Mouse (Mus musculus): ENCODE measurements around the gene Eefsec.

Eefsec gene

GRCm38 (mm10) chr6:88446063-88447002 is at the start of gene Eefsec:
Eefsec (minus strand) TSS chr6:88446539.
- ChIA-PET CTCF (interaction anchor here in 2 of 4 experiments (0.6 to 1.5 kb wide), 5 partner anchors 52 to 980 kb away, joined by 3 to 5 read pairs (median 3); no protein-coding TSS in a partner anchor), POLR2A (interaction anchor here (0.6 to 3.8 kb wide), 27 partner anchors 9 to 455 kb away, joined by 3 to 22 read pairs (median 4); partner anchors contain the start of genes Ruvbl1 (in 4 of the 4), Rpn1 (in 1 of the 4), Sec61a1 (in 1 of the 4) and Tpra1 (in 1 of the 4))

DNA sequence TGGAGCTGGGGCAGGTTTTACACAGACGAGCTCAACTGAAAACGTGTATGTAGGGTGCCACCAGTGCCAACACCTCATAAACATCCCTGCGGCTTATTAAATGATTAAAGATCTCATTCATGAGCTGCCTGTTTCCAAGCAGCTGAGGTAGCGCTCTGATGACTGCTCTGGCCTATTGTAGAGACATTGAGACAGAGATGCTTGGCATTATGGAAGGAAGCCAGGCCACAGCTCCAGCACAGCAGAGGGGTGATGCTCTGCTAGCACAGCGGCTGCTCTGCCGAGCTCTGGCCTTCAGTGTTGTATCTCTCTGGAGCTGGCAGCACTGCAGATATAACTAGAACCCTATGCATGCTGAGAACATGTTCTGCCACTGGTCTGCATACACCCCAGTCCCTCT is 47.4 kb upstream of the Eefsec start:
- ChIA-PET CTCF (interaction anchor here in 2 of 4 experiments (0.6 to 0.9 kb wide), 4 partner anchors 10 to 370 kb away, joined by 3 to 5 read pairs (median 3); no protein-coding TSS in a partner anchor), POLR2A (interaction anchor here in 3 of 4 experiments (0.7 to 3.4 kb wide), 14 partner anchors 8 to 369 kb away, joined by 3 to 12 read pairs (median 4); partner anchors contain the start of gene Abtb1 (in 1 of the 3))

DNA sequence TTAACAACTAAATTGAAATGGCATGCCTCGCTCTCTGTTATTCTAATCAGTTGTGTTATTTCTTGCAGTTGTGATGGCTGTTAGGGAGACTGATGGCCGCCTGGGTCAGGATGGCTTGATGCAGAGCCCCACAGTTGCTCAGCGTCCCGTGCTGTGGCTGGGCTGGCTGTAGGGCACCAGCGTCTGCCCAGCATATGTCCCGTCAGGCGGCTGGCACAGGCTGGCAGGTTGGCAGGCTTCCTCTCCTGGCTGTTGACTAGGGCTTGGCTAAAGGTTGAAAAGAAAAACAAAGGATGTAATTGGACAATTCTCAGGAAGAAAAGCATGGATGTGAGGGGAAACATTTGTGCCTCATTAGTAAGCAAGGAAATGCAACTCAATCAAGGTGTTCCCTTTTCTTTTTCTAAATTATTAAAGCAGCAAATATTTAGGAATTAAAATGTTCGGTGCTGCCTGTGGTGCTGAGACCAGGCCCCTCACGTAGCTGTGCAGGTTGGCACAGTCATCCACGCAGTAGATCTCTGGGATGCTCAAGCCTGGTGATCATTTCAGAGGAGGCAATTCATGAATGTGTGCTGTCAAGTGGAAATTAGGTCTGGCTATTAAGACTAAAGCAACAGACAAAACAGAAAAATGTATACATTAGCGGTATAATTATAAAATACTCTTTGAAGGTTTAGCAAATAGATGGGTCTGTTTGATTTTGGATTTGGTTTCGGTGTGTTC is 44.5 kb upstream of the Eefsec start:
- ChIA-PET CTCF (no interaction called here), POLR2A (interaction anchor here in 2 of 4 experiments (0.5 to 3.4 kb wide), 3 partner anchors 9 to 212 kb away, joined by 3 to 12 read pairs (median 8); no protein-coding TSS in a partner anchor)

- ChIA-PET CTCF (no interaction called here), POLR2A (interaction anchor here in 1 of 4 experiments (0.8 to 1.5 kb wide), 3 partner anchors 9 to 23 kb away, joined by 3 to 4 read pairs (median 3); no protein-coding TSS in a partner anchor)
These were observed 43.5 kb upstream of the Eefsec start for GRCm38 (mm10) chr6:88489834-88490233.

GRCm38 (mm10) chr6:88489026-88489425 is 42.7 kb upstream of the Eefsec start:
- ChIA-PET POLR2A (interaction anchor here in 2 of 4 experiments (0.5 to 1.5 kb wide), 6 partner anchors 9 to 364 kb away, joined by 3 to 4 read pairs (median 3); partner anchors contain the start of gene Sec61a1 (in 1 of the 2)), CTCF (interaction anchor here in 3 of 4 experiments (0.5 to 1.3 kb wide), 4 partner anchors 91 to 1154 kb away, joined by 3 to 7 read pairs (median 4); partner anchors contain the start of gene Antxr1 (in 1 of the 3))

DNA sequence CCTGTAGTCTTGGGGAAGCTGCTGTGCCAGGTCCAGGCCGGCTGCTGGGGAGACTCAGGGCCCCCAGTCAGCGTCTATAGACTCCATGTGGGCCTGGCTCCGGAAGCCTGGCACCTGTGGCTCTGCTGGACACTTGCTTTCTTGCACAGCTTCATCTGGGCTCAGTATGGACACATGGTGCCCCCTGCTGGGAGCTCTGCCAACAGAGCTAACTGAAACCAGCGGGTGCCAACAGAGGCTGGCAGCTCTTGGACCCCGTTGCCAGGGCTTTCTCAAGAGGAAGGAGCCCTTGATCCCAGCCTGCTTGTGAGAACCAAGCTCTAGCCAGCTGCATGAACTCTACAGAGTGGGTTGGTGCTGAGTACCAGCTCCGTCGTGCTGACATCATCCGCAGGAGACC is 40.6 kb upstream of the Eefsec start:
- POLR2A ChIA-PET = interaction anchor here in 3 of 4 experiments (0.8 to 1.7 kb wide), 8 partner anchors 9 to 28 kb away, joined by 3 to 6 read pairs (median 4); partner anchors contain the start of gene Ruvbl1 (in 1 of the 3)

GRCm38 (mm10) chr6:88485378-88485777 is 39.0 kb upstream of the Eefsec start:
- CTCF ChIA-PET = interaction anchor here in 1 of 4 experiments (2.3 kb wide), 1 partner anchor 361 kb away, joined by 14 read pairs; no protein-coding TSS in a partner anchor
- POLR2A ChIA-PET = interaction anchor here in 3 of 4 experiments (0.6 to 2.2 kb wide), 5 partner anchors 8 to 1929 kb away, joined by 3 to 11 read pairs (median 3); partner anchors contain the start of gene Tpra1 (in 1 of the 3)

More for the DNA sequence above, 40.6 kb upstream of the Eefsec start:
- CTCF ChIA-PET = interaction anchor here (0.6 to 2.3 kb wide), 8 partner anchors 39 to 545 kb away, joined by 3 to 14 read pairs (median 4); no protein-coding TSS in a partner anchor

DNA sequence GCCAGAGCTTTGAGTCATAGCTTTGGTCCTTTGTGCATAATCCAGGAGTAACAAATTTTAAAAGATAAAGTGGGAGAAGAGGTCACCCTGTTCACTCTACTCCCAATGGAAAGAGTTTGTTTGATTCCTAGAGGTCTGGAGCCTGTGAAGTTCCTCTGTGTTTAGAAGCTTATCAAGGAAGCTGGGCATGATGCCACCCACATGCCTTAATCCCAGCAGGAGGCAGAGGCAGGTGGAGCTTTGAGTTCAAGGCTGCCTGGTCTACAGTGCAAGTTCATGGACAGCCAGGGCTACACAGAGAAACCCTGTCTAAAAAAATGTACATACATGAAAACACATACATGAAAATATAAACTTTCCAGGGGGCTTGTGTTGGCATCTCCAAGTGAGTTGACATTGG is 37.6 kb upstream of the Eefsec start:
- CTCF ChIA-PET = interaction anchor here in 1 of 4 experiments (0.9 kb wide), 1 partner anchor 9 kb away, joined by 5 read pairs; no protein-coding TSS in a partner anchor
- POLR2A ChIA-PET = interaction anchor here in 2 of 4 experiments (0.9 to 2.2 kb wide), 11 partner anchors 8 to 72 kb away, joined by 3 to 12 read pairs (median 4); partner anchors contain the start of genes Ruvbl1 (in 1 of the 2) and Sec61a1 (in 1 of the 2)

DNA sequence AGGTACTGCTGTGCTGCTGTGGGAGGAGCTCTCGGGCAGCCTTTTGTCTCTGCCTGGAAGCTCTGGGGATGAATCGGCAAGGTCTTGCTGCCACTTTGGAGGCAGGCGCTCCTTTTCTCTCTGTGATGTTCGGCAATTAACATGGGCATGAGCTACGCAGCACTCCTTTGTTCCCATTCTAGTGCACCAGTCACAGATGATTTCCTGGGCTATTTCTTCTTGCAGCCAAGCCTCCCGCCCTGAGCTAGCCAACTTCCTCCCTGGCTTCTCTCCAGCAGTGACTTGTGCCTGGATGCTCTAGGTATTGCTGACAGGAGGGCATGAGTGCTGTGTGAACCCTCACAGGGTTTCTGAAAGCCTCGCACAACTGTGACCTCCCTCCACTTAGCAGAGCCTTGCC is 36.8 kb upstream of the Eefsec start:
- ChIA-PET POLR2A (interaction anchor here (0.5 to 2.6 kb wide), 36 partner anchors 9 to 438 kb away, joined by 3 to 16 read pairs (median 3); partner anchors contain the start of genes Ruvbl1 (in 2 of the 4), Sec61a1 (in 2 of the 4), Rab7 (in 1 of the 4) and Rpn1 (in 1 of the 4)), CTCF (interaction anchor here in 3 of 4 experiments (0.5 to 1.2 kb wide), 11 partner anchors 10 to 424 kb away, joined by 3 to 9 read pairs (median 3); partner anchors contain the start of gene Abtb1 (in 1 of the 3))

DNA sequence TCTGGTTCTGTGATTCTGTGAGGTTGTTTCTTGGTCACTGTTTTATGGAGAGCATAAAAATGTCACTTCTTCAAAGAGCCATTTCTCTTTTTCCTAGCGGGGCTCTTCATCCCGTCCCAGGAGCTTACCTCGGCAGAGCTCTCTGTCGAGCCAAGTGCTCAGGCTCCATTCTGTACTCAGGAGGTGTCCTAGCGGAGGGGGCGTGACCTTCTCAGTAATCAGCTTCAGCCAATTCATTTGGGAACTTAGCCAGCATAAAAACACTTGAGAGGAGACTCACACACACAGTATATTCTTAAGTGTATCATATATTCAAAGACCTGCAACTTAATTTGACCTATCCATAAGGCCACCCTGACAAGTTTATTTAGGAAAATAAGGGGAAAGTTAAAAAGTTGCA is 34.1 kb upstream of the Eefsec start:
- ChIA-PET POLR2A (interaction anchor here in 2 of 4 experiments (1.0 to 2.7 kb wide), 8 partner anchors 13 to 238 kb away, joined by 3 to 13 read pairs (median 4); partner anchors contain the start of genes Ruvbl1 (in 2 of the 2) and Eefsec (in 1 of the 2)), CTCF (interaction anchor here in 2 of 4 experiments (0.6 to 1.4 kb wide), 3 partner anchors 356 to 416 kb away, joined by 3 to 10 read pairs (median 3); no protein-coding TSS in a partner anchor)

GRCm38 (mm10) chr6:88469878-88470277 is 23.5 kb upstream of the Eefsec start:
- POLR2A ChIA-PET = no interaction called here

DNA sequence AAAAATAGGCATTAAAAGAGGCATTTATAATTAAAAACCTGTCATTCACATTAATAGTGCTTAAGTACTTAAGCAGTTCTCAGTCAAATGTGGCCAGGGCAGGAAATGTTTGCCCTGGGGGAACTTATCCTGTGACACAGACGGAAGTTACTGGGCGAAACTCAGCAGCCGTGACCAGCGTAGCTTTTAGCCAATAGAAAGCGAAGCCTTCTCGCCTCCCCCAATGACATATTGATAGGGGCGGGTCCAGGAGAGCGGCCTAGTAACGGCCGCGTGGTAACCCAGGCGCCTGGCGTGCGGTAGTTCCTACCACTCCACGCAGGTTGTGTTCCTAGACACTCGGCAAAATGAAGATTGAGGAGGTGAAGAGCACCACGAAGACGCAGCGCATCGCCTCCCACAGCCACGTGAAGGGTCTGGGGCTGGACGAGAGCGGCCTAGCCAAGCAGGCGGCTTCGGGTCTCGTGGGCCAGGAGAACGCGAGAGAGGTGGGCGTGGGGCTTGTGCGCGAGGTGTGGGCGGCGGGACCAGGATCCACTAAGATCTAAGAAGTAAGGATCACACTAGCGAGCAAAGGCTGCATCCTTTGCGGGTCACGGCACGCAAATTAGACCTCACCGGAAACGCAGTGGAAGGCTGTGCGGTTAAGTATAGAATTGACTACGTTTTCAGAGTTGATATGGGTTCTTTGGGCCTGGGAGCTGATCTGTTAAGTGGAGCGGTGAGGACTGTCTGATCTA is 19.0 kb upstream of the Eefsec start, which contains the start of gene Ruvbl1:
Gene Ruvbl1 (plus strand): TSS at position 229 of the 740 bp plus-strand sequence.
- ChIA-PET POLR2A (interaction anchor here (0.6 to 4.1 kb wide), 53 partner anchors 8 to 433 kb away, joined by 3 to 19 read pairs (median 4); partner anchors contain the start of genes Eefsec (in 4 of the 4), Abtb1 (in 1 of the 4), Mcm2 (in 1 of the 4) and Sec61a1 (in 1 of the 4)), CTCF (interaction anchor here in 1 of 4 experiments (0.8 to 1.0 kb wide), 3 partner anchors 28 to 348 kb away, joined by 3 to 5 read pairs (median 3); no protein-coding TSS in a partner anchor)

More at GRCm38 (mm10) chr6:88469878-88470277, 23.5 kb upstream of the Eefsec start:
- CTCF ChIA-PET = interaction anchor here in 1 of 4 experiments (0.5 to 0.8 kb wide), 2 partner anchors 9 to 13 kb away, joined by 3 to 4 read pairs; no protein-coding TSS in a partner anchor

DNA sequence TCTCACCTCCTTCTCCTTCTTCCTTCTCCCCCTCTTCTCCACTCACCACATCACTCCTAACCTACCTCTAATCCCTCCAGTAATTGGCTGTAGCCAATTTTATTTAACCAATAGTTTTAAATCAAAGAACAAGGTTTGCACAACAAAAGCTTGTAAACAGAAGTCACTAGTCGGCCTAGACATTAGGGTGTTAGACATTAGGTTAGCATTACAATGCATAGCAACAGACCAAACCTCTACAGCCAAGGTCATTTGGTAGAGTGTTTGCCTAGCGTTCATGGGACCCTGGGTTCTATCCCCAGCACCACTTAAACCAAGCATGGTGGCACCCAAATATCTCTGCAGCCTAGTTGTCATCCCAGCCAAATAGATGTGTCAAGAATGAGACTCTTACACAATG is 8.2 kb upstream of the Eefsec start:
- ChIA-PET CTCF (interaction anchor here in 1 of 4 experiments (0.6 kb wide), 1 partner anchor 265 kb away, joined by 3 read pairs; no protein-coding TSS in a partner anchor), POLR2A (interaction anchor here in 2 of 4 experiments (0.7 to 2.2 kb wide), 4 partner anchors 11 to 260 kb away, joined by 3 to 9 read pairs (median 6); partner anchors contain the start of genes Ruvbl1 (in 1 of the 2) and Sec61a1 (in 1 of the 2))

GRCm38 (mm10) chr6:88447454-88447853 is 1.1 kb upstream of the Eefsec start:
- ChIA-PET CTCF (interaction anchor here in 2 of 4 experiments (1.0 to 1.5 kb wide), 2 partner anchors 40 to 258 kb away, joined by 3 to 5 read pairs; no protein-coding TSS in a partner anchor), POLR2A (interaction anchor here (0.6 to 3.8 kb wide), 25 partner anchors 10 to 1953 kb away, joined by 3 to 22 read pairs (median 4); partner anchors contain the start of genes Ruvbl1 (in 4 of the 4), Rpn1 (in 1 of the 4), Sec61a1 (in 1 of the 4) and Tpra1 (in 1 of the 4))

DNA sequence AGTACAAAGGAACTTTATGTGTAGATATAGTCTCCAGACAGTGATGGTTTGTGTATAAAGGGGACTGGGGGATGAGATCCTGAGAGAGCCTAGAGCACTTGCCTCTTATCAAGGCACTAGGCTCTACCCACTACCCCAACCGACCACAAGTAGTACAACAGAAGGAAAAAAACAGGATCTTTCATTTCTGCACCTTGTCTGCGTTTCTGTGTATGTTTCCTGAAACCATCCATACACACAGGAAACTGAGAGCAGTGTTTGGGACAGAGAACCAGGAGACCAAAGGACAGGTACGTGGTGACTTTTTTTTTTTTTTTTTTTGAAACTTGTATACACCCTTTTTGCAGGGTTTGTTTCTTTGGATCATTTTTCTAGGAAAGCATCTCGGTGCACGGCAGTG is 678 bp downstream of the Eefsec start:
- ChIA-PET POLR2A (interaction anchor here (0.7 to 3.8 kb wide), 13 partner anchors 8 to 322 kb away, joined by 3 to 22 read pairs (median 5); partner anchors contain the start of gene Ruvbl1 (in 3 of the 4)), CTCF (interaction anchor here in 3 of 4 experiments (0.6 to 1.7 kb wide), 6 partner anchors 10 to 502 kb away, joined by 3 to 7 read pairs (median 3); no protein-coding TSS in a partner anchor)

All from embryonic stem cell, embryonic (primary cell).